Mouse (Mus musculus) liver, postnatal 0 days (tissue): ENCODE data around the gene Tsc2. TPM values are rescaled to one million over a fixed set of nuclear protein-coding genes. Genes with fewer than 3 reads are reported as not detected.

Experiments used
- ATAC-seq: fragments of 200-750 bp; cut with Nextera tagmentation; 2 replicates; pipeline ENCODE4 v1.8.0; 2017; ENCODE audit warnings: mild to moderate bottlenecking, moderate library complexity
- DNase-seq: peaks from one replicate; pipeline ENCODE4 v3.0.0-alpha.2; 2016
- H3K27ac ChIP-seq: fragments of 300-500 bp; sonication (generic); 2 replicates; pipeline ENCODE4 v1.5.1; 2014; ENCODE audit warnings: antibody characterized with exemption, moderate library complexity, mild to moderate bottlenecking, low read depth
- H3K27me3 ChIP-seq: fragments of 300-500 bp; sonication (generic); 2 replicates; pipeline ENCODE4 v1.6.1; 2014; ENCODE audit warnings: low read length, control low read depth, mixed read lengths; ENCODE audit not compliant: insufficient read depth
- H3K36me3 ChIP-seq: fragments of 300-500 bp; sonication (generic); replicated peaks from 2 replicates; pipeline ENCODE4 v1.6.1; 2014; ENCODE audit warnings: mild to moderate bottlenecking, control low read depth, low read length, moderate library complexity, mixed read lengths; ENCODE audit not compliant: insufficient read depth
- H3K4me1 ChIP-seq: fragments of 300-500 bp; sonication (generic); 2 replicates; pipeline ENCODE4 v1.6.1; 2014; ENCODE audit warnings: antibody characterized with exemption, mild to moderate bottlenecking, control low read depth; ENCODE audit not compliant: insufficient read depth
- H3K4me2 ChIP-seq: fragments of 300-500 bp; sonication (generic); 2 replicates; pipeline ENCODE4 v1.6.1; 2014; ENCODE audit warnings: low read depth, mild to moderate bottlenecking, low read length, moderate library complexity, mixed read lengths
- H3K4me3 ChIP-seq: fragments of 300-500 bp; sonication (generic); 2 replicates; pipeline ENCODE4 v1.5.1; 2014; ENCODE audit warnings: low read depth, low read length
- H3K9ac ChIP-seq: fragments of 300-500 bp; sonication (generic); replicated peaks from 2 replicates; pipeline ENCODE4 v1.6.1; 2014; ENCODE audit warnings: mild to moderate bottlenecking, moderate library complexity
- H3K9me3 ChIP-seq: fragments of 300-500 bp; sonication (generic); 2 replicates; pipeline ENCODE4 v1.6.1; 2016; ENCODE audit warnings: mild to moderate bottlenecking, control low read depth, low read length, mixed read lengths
- CTCF ChIP-seq: sonication (generic); IDR thresholded peaks from 2 replicates; pipeline ENCODE4 v1.5.1; 2016; ENCODE audit warnings: antibody characterized with exemption, low read depth
- EP300 ChIP-seq: IDR thresholded peaks from 2 replicates; pipeline ENCODE4 v1.6.1; 2016; ENCODE audit warnings: antibody characterized with exemption, low read depth, mild to moderate bottlenecking
- WGBS: fragments of 180-500 bp; shearing (Covaris S2); extraction: QIAGEN DNeasy Blood & Tissue Kit; methylation state at CpG from one replicate; pipeline ENCODE4 v1.1.7; 2014; ENCODE audit not compliant: insufficient replicate concordance; 5-methylcytosine and 5-hydroxymethylcytosine counted together
- polyA plus RNA-seq: library from polyadenylated mRNA; unstranded; fragments of >200 nt; fragmentation: Nextera tagmentation; extraction: Ambion mirVana; gene quantifications from 2 replicates; pipeline ENCODE4 v1.2.1, GENCODE M21; 2015

Tsc2 gene
- polyA plus RNA-seq, 1 experiment from 2014 or later: 11.3 TPM

- no peak overlapping the region for H3K4me3 ChIP-seq
- H3K9me3 ChIP-seq: no peaks in the 10 kb centered on the region
- peaks cover 9% of the 10 kb centered on the region for H3K36me3 ChIP-seq
- H3K27me3 ChIP-seq: no peaks in the 10 kb centered on the region
- no peak overlapping the region for H3K9ac ChIP-seq
- ATAC-seq (no peak), DNase-seq (no peak)
- WGBS: 79% methylated on average over 4 of the region's 4 CpGs
- no peaks in the 10 kb centered on the region for H3K4me1 ChIP-seq
- no peak overlapping the region for H3K4me2 ChIP-seq
- no peak overlapping the region for H3K27ac ChIP-seq
- TF ChIP-seq CTCF (no peak), EP300 (no peak)
Observed at GRCm38 (mm10) chr17:24564422-24564821, 68.0 kb downstream of the Tsc2 start.

- Histone ChIP-seq H3K27ac (no peak overlapping the region), H3K9me3 (no peaks in the 10 kb centered on the region), H3K9ac (no peak overlapping the region), H3K4me1 (peaks cover 3% of the 10 kb centered on the region; the same call in 1 of the 2 replicates), H3K27me3 (no peaks in the 10 kb centered on the region), H3K4me3 (no peak overlapping the region), H3K4me2 (no peak overlapping the region), H3K36me3 (peaks cover 2% of the 10 kb centered on the region; the same call in 1 of the 2 replicates)
- ATAC-seq (no peak), DNase-seq (no peak)
- no peak for TF ChIP-seq EP300
- no peak for TF ChIP-seq CTCF
- WGBS: 47% methylated on average over 5 of the region's 5 CpGs
Observed at GRCm38 (mm10) chr17:24563638-24564037, 68.8 kb downstream of the Tsc2 start.

- Histone ChIP-seq H3K4me1 (peaks cover 3% of the 10 kb centered on the region; the same call in 1 of the 2 replicates), H3K9ac (no peak overlapping the region), H3K27me3 (no peaks in the 10 kb centered on the region), H3K4me2 (no peak overlapping the region), H3K4me3 (no peak overlapping the region), H3K27ac (no peak overlapping the region), H3K36me3 (no peaks in the 10 kb centered on the region), H3K9me3 (no peaks in the 10 kb centered on the region)
- 84% methylated on average over 2 of the region's 2 CpGs for WGBS
- ATAC-seq (no peak), DNase-seq (no peak)
- TF ChIP-seq EP300 (no peak), CTCF (no peak)
Observed at GRCm38 (mm10) chr17:24561592-24561991, 70.8 kb downstream of the Tsc2 start.

DNA sequence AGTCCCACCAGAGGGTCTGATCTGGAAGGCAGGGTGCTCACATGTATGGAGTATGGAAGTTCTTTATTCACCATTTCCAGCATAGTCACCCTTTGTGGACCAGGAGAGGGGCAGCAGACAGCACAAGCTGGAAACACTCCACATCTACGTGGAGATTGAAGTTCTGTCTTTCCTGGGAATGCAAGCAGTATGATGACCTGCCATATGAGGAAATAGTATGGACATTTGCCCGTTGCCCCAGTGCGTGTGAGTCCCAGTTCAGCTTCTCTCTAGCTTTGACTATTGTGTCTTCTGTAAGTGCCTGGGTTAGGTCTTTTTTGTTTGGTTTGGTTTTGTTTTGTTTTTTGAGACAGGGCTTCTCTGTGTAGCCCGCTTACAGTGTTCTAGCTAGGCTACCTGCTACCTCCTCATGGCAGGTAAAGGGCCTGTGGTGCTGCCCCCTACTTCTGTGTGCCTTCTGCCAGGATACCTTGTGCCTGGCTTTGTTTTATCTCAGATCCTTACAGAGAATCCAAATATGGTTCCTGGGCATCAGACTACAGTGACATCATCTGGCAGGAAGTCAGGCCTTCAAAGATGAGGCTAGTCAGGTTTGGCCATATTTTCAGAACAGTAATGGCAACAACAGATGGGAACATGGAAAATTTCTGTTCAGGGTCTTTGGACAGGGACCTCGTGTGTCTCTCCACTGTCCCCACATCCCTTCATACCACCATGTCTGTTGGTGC, 72.0 kb downstream of the Tsc2 start:
- WGBS: 73% methylated on average over 5 of the region's 5 CpGs
- Histone ChIP-seq H3K36me3 (no peaks in the 10 kb centered on the region), H3K27ac (no peak overlapping the region), H3K9me3 (no peaks in the 10 kb centered on the region), H3K4me1 (peaks cover 3% of the 10 kb centered on the region; the same call in 1 of the 2 replicates), H3K4me2 (no peak overlapping the region), H3K27me3 (no peaks in the 10 kb centered on the region), H3K9ac (no peak overlapping the region), H3K4me3 (no peak overlapping the region)
- TF ChIP-seq EP300 (no peak), CTCF (no peak)
- DNase-seq: no peak
- no peak for ATAC-seq

DNA sequence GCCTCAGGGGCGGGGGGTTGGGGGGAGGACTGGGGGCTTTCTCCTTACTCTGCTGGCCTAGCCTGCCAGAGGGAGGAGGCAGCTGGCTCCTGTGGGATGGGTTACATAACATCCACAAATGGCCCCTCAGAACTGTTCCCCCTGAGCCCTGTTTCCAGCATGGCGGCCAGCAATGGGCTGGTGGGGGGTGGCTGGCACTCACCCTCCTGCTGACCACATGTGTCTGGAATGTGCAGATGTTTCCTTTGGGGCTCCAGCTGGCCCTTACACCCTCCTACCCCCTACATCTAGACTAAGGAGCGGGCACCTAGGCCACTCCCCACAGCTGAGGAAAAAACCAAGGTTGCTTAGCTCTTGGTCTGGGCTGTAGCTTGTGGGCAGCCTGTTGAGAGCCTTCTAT, 73.3 kb downstream of the Tsc2 start:
- H3K9ac ChIP-seq: no peak overlapping the region
- H3K36me3 ChIP-seq: no peaks in the 10 kb centered on the region
- WGBS: 75% methylated on average over 3 of the region's 3 CpGs
- TF ChIP-seq CTCF (no peak), EP300 (no peak)
- peak; percentile 38; the same call in 1 of the 2 replicates for ATAC-seq
- H3K4me3 ChIP-seq: no peak overlapping the region
- H3K27ac ChIP-seq: peak overlapping the region; percentile 67
- H3K4me1 ChIP-seq: peaks cover 3% of the 10 kb centered on the region; the same call in 1 of the 2 replicates
- H3K9me3 ChIP-seq: no peaks in the 10 kb centered on the region
- H3K4me2 ChIP-seq: no peak overlapping the region
- DNase-seq: no peak
- no peaks in the 10 kb centered on the region for H3K27me3 ChIP-seq

DNA sequence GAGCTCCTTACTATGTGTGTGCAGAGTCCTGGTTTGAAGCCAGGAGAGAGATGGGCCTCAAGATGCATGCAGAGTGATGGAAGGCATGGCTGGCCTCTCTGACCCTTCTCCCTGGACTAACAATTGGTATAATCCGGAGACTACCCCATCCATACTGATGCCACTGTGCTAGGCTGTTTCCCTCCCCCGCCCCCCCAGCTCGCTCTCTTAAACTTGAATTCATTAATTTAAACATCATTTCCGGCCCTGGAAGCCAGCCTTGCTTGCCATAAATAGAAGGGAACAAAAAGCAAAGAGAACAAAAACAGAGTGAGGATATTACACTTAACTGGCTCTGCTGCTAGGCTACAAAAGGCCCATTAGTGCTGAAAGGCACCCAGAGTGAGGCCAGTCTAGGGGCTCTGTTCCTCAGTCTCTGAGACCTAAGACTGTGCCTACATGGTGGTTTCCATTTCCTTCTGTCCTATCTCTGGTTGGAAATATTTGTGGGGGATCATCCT, 73.8 kb downstream of the Tsc2 start:
- ATAC-seq (no peak), DNase-seq (no peak)
- H3K36me3 ChIP-seq: no peaks in the 10 kb centered on the region
- H3K9ac ChIP-seq: no peak overlapping the region
- H3K4me2 ChIP-seq: no peak overlapping the region
- no peaks in the 10 kb centered on the region for H3K27me3 ChIP-seq
- H3K4me1 ChIP-seq: peaks cover 3% of the 10 kb centered on the region; the same call in 1 of the 2 replicates
- H3K9me3 ChIP-seq: no peaks in the 10 kb centered on the region
- no peak overlapping the region for H3K4me3 ChIP-seq
- TF ChIP-seq EP300 (no peak), CTCF (no peak)
- H3K27ac ChIP-seq: peak overlapping the region; percentile 67
- WGBS: 62% methylated on average over 4 of the region's 4 CpGs
